ENCODE assay signal across 9 mouse cellular contexts in the genomic region with DNA sequence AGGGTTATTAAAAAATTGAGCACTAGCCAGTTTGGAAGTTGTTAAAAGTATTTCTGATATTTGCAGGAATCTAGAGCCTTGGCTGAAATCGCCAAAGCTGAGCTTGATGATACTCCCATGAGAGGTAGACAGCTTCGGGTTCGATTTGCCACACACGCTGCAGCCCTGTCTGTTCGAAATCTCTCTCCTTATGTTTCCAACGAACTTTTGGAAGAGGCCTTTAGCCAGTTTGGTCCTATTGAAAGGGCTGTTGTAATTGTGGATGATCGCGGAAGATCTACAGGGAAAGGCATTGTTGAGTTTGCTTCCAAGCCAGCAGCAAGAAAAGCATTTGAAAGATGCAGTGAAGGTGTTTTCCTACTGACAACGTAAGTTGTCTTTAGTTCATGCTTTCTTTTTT. TPM values are rescaled to one million over a fixed set of nuclear protein-coding genes. Genes with fewer than 3 reads are reported as not detected.
DNase-seq lines count a peak whose midpoint lies in the region; ATAC-seq and TF ChIP-seq lines count a peak whose summit lies in the region.
"Had no signal": no experiment of that assay in that cellular context is flagged by ENCODE, and none has a peak within 500 bp of the region (broad histone marks: within the 10 kb centered on the region; RNA-seq: fewer than 3 reads in every experiment).

No protein-coding gene starts in this region.

- intact Hi-C loops in heart, postnatal 36 days (cut with DNase I), result loop anchor here (5.0 to 10.0 kb wide), 2 partner anchors 39 to 222 kb away; a partner anchor contains a TSS

- no peaks in the 10 kb centered on the region for H3K9me3 ChIP-seq in heart, embryonic 11.5 days (replicated peaks; ENCODE audit: control insufficient read depth, low read length)
- H3K9me3 ChIP-seq in ES-Bruce4 (replicated peaks; ENCODE audit: control insufficient read depth, insufficient read depth, low read length, poor library complexity, severe bottlenecking), result no peaks in the 10 kb centered on the region
- H3K9me3 ChIP-seq in heart, postnatal 0 days (replicated peaks; ENCODE audit: control insufficient read depth, low read length), result no peaks in the 10 kb centered on the region

- H3K27me3 ChIP-seq in heart, embryonic 11.5 days (ENCODE audit: control insufficient read depth, insufficient read depth, low read length), result no peaks in the 10 kb centered on the region
- H3K27me3 ChIP-seq in ES-Bruce4 (ENCODE audit: control insufficient read depth, insufficient read depth, low read length, poor library complexity, severe bottlenecking), result no peaks in the 10 kb centered on the region
- no peaks in the 10 kb centered on the region for H3K27me3 ChIP-seq in heart, postnatal 0 days (ENCODE audit: control insufficient read depth, insufficient read depth, low read length)

- DNase-seq in heart, postnatal 36 days, result no peak
- no peak for DNase-seq in heart, postnatal 0 days (ENCODE audit: low spot score)
- no peak for DNase-seq in right cerebral cortex, adult 18-20 months
- no peak for DNase-seq in ovary, postnatal 36 days (ENCODE audit: low spot score)
- DNase-seq in retina, postnatal 1 day, result no peak
- DNase-seq: right cerebral cortex, postnatal 25 days had no signal

- H3K27ac ChIP-seq in heart, embryonic 11.5 days (ENCODE audit: low read depth, low read length), result no peak overlapping the region
- H3K27ac ChIP-seq in ES-Bruce4 (ENCODE audit: insufficient read depth, low read length) (no peak overlapping the region), macrophage (no peak overlapping the region)
- H3K27ac ChIP-seq in heart, postnatal 0 days (ENCODE audit: low read depth), result no peak overlapping the region

- no peak for ATAC-seq in heart, embryonic 11.5 days (replicated peaks; ENCODE audit: insufficient number of reproducible peaks, low FRiP score, low TSS enrichment)
- no peak for ATAC-seq in heart, postnatal 0 days (ENCODE audit: insufficient read depth, low read depth)

- no peak for TF ChIP-seq POLR2A in ES-Bruce4 (IDR thresholded peaks at IDR 0.05; ENCODE audit: insufficient read depth, low read length)

- H3K4me1 ChIP-seq in heart, embryonic 11.5 days (ENCODE audit: control insufficient read depth, insufficient read depth, low read length), result peaks cover 17% of the 10 kb centered on the region
- H3K4me1 ChIP-seq in ES-Bruce4 (ENCODE audit: control insufficient read depth, insufficient read depth, low read length), result no peaks in the 10 kb centered on the region
- peaks cover 19% of the 10 kb centered on the region for H3K4me1 ChIP-seq in heart, postnatal 0 days (ENCODE audit: control insufficient read depth, insufficient read depth)

- H3K36me3 ChIP-seq in heart, embryonic 11.5 days (ENCODE audit: control insufficient read depth, insufficient read depth, low read length), result peaks cover 31% of the 10 kb centered on the region
- H3K36me3 ChIP-seq in ES-Bruce4 (ENCODE audit: control insufficient read depth, insufficient read depth, low read length, poor library complexity, severe bottlenecking), result peaks cover 60% of the 10 kb centered on the region
- peaks cover 45% of the 10 kb centered on the region for H3K36me3 ChIP-seq in heart, postnatal 0 days (replicated peaks; ENCODE audit: control insufficient read depth, insufficient read depth, low read length)
- H3K36me3 ChIP-seq in macrophage (ENCODE audit: inconsistent target), result peaks cover 28% of the 10 kb centered on the region; the same call in 1 of the 2 replicates

- no peak for TF ChIP-seq CTCF in ES-Bruce4 (IDR thresholded peaks at IDR 0.05; ENCODE audit: low read depth, low read length)
- TF ChIP-seq CTCF in heart, postnatal 0 days (IDR thresholded peaks at IDR 0.05; ENCODE audit: low read depth), result no peak

- no peak for TF ChIP-seq EP300 in ES-Bruce4 (IDR thresholded peaks at IDR 0.05; ENCODE audit: insufficient read depth, low read depth, low read length)
- TF ChIP-seq EP300 in heart, postnatal 0 days (IDR thresholded peaks at IDR 0.05; ENCODE audit: low read depth), result no peak

- H3K4me2 ChIP-seq in heart, embryonic 11.5 days, result peak overlapping the region; percentile 83
- peak overlapping the region; percentile 81 for H3K4me2 ChIP-seq in heart, postnatal 0 days (ENCODE audit: low read depth, low read length)

- H3K9ac ChIP-seq in heart, embryonic 11.5 days (ENCODE audit: low read depth, low read length), result peak overlapping the region; percentile 99
- H3K9ac ChIP-seq in ES-Bruce4 (ENCODE audit: low read depth, poor library complexity, severe bottlenecking), result peak overlapping the region; percentile 100
- peak overlapping the region; percentile 100 for H3K9ac ChIP-seq in heart, postnatal 0 days (replicated peaks; ENCODE audit: low read depth, low read length)

- peak overlapping the region; percentile 99 for H3K4me3 ChIP-seq in heart, embryonic 11.5 days (ENCODE audit: low read depth, low read length)
- H3K4me3 ChIP-seq in ES-Bruce4 (ENCODE audit: low read depth, low read length) (peak overlapping the region; percentile 92), macrophage (ENCODE audit: inconsistent target) (peak overlapping the region; percentile 90)
- H3K4me3 ChIP-seq in heart, postnatal 0 days (ENCODE audit: low read depth, low read length), result peak overlapping the region; percentile 99

- WGBS in heart, embryonic 11.5 days (ENCODE audit: insufficient replicate concordance), result 4% methylated on average over 9 of the region's 9 CpGs
- under 1% methylated on average over 9 of the region's 9 CpGs for WGBS in heart, postnatal 0 days
- WGBS in macrophage (ENCODE audit: missing documents), result 1% methylated on average over 9 of the region's 9 CpGs

- peaks cover 63% of the 10 kb centered on the region for H3K79me2 ChIP-seq in macrophage (ENCODE audit: inconsistent target)

RNA-seq across cellular contexts. Expression of a gene that starts 2.1 kb away (rescaled TPM):
- polyA plus RNA-seq in heart, embryonic 11.5 days (2014; fragmentation: Nextera tagmentation; extraction: Ambion mirVana), result 58.6 and 78.9 TPM in 2 replicates
- total RNA-seq in heart, postnatal 36 days (2021), result 10 to 100 TPM; 72.2 to 78.2 TPM
- polyA plus RNA-seq in ES-Bruce4 (2011; ENCODE audit: insufficient read depth, insufficient read length, low read depth, missing spikeins), result 827 and 868 TPM in 2 replicates
- total RNA-seq in heart, postnatal 0 days (2014; rRNA removed; ENCODE audit: low replicate concordance), result 106 and 126 TPM in 2 replicates
- polyA plus RNA-seq in heart, postnatal 0 days (2015; fragmentation: Nextera tagmentation; extraction: Ambion mirVana), result 37.1 and 39.8 TPM in 2 replicates
- total RNA-seq in macrophage (2018; cell fraction: chromatin; rRNA removed), result 1,000 to 10,000 TPM in 9 of 26 experiments, 100 to 1,000 TPM in 17; 597 to 1,272 (median 877) TPM
- total RNA-seq in macrophage (2018; cell fraction: cytosol; rRNA removed), result 100 to 1,000 TPM in 13 of 26 experiments, 10 to 100 TPM in 13; 51.0 to 154 (median 98.2) TPM
- total RNA-seq in macrophage (2018; cell fraction: nucleus; rRNA removed), result 100 to 1,000 TPM; 243 to 649 (median 372) TPM
- 107 to 312 TPM (median 142 TPM) in 3 replicates for polyA plus RNA-seq in macrophage (2018)

RNA-seq across cellular contexts. Expression of a gene that starts 37.8 kb away (rescaled TPM):
- polyA plus RNA-seq in heart, embryonic 11.5 days (2014; fragmentation: Nextera tagmentation; extraction: Ambion mirVana), result 16.9 and 18.2 TPM in 2 replicates
- 1 to 10 TPM; 5.2 to 5.9 TPM for total RNA-seq in heart, postnatal 36 days (2021)
- polyA plus RNA-seq in ES-Bruce4 (2011; ENCODE audit: insufficient read depth, insufficient read length, low read depth, missing spikeins) (46.0 and 57.4 TPM in 2 replicates), macrophage (2018) (4.2 to 5.6 TPM (median 4.4 TPM) in 3 replicates)
- 3.2 and 6.6 TPM in 2 replicates for total RNA-seq in heart, postnatal 0 days (2014; rRNA removed; ENCODE audit: low replicate concordance)
- polyA plus RNA-seq in heart, postnatal 0 days (2015; fragmentation: Nextera tagmentation; extraction: Ambion mirVana), result 6.4 and 9.3 TPM in 2 replicates
- total RNA-seq in macrophage (2018; cell fraction: chromatin; rRNA removed), result 10 to 100 TPM in 6 of 26 experiments, 1 to 10 TPM in 20; 1.6 to 19.3 (median 6.3) TPM
- 1 to 10 TPM; 1.0 to 6.4 (median 3.4) TPM for total RNA-seq in macrophage (2018; cell fraction: cytosol; rRNA removed)
- total RNA-seq in macrophage (2018; cell fraction: nucleus; rRNA removed), result 10 to 100 TPM in 5 of 26 experiments, 1 to 10 TPM in 21; 1.5 to 17.6 (median 5.1) TPM

RNA-seq across cellular contexts. Expression of a gene that starts 54.0 kb away (rescaled TPM):
- 13.0 and 15.3 TPM in 2 replicates for polyA plus RNA-seq in heart, embryonic 11.5 days (2014; fragmentation: Nextera tagmentation; extraction: Ambion mirVana)
- 1 to 10 TPM; 8.0 to 8.9 TPM for total RNA-seq in heart, postnatal 36 days (2021)
- 32.6 and 33.7 TPM in 2 replicates for polyA plus RNA-seq in ES-Bruce4 (2011; ENCODE audit: insufficient read depth, insufficient read length, low read depth, missing spikeins)
- total RNA-seq in heart, postnatal 0 days (2014; rRNA removed; ENCODE audit: low replicate concordance), result 9.1 and 9.9 TPM in 2 replicates
- 7.0 and 7.8 TPM in 2 replicates for polyA plus RNA-seq in heart, postnatal 0 days (2015; fragmentation: Nextera tagmentation; extraction: Ambion mirVana)
- 100 to 1,000 TPM in 19 of 26 experiments, 10 to 100 TPM in 7; 21.9 to 212 (median 158) TPM for total RNA-seq in macrophage (2018; cell fraction: chromatin; rRNA removed)
- 10 to 100 TPM in 5 of 26 experiments, 1 to 10 TPM in 21; 2.1 to 12.8 (median 7.6) TPM for total RNA-seq in macrophage (2018; cell fraction: cytosol; rRNA removed)
- total RNA-seq in macrophage (2018; cell fraction: nucleus; rRNA removed), result 100 to 1,000 TPM in 5 of 26 experiments, 10 to 100 TPM in 21; 14.1 to 122 (median 73.5) TPM
- polyA plus RNA-seq in macrophage (2018), result 7.1 to 12.6 TPM (median 10.1 TPM) in 3 replicates

RNA-seq across cellular contexts. Expression of a gene that starts 55.3 kb away (rescaled TPM):
- polyA plus RNA-seq in heart, embryonic 11.5 days (2014; fragmentation: Nextera tagmentation; extraction: Ambion mirVana), result 16.1 and 17.9 TPM in 2 replicates
- total RNA-seq in heart, postnatal 36 days (2021), result 10 to 100 TPM; 19.8 to 20.8 TPM
- polyA plus RNA-seq in ES-Bruce4 (2011; ENCODE audit: insufficient read depth, insufficient read length, low read depth, missing spikeins) (66.0 and 70.9 TPM in 2 replicates), macrophage (2018) (9.4 to 15.1 TPM (median 14.7 TPM) in 3 replicates)
- 8.4 and 40.9 TPM in 2 replicates for total RNA-seq in heart, postnatal 0 days (2014; rRNA removed; ENCODE audit: low replicate concordance)
- 7.9 and 9.4 TPM in 2 replicates for polyA plus RNA-seq in heart, postnatal 0 days (2015; fragmentation: Nextera tagmentation; extraction: Ambion mirVana)
- total RNA-seq in macrophage (2018; cell fraction: chromatin; rRNA removed), result 100 to 1,000 TPM in 14 of 26 experiments, 10 to 100 TPM in 12; 34.0 to 142 (median 104) TPM
- total RNA-seq in macrophage (2018; cell fraction: cytosol; rRNA removed), result 10 to 100 TPM; 11.1 to 21.3 (median 16.9) TPM
- 10 to 100 TPM; 23.3 to 86.1 (median 47.9) TPM for total RNA-seq in macrophage (2018; cell fraction: nucleus; rRNA removed)
